Mouse (Mus musculus) liver, embryonic 11.5 days (tissue): ENCODE results near the gene Prex1. TPM values are rescaled to one million over a fixed set of nuclear protein-coding genes. Genes with fewer than 3 reads are reported as not detected.
"Not testable (repeated sequence)": the region's sequence is repeated elsewhere in the genome, so short reads cannot be mapped to it uniquely, and the experiment has no call there.

Source experiments
- ATAC-seq: fragments of 200-750 bp; cut with Nextera tagmentation; replicated peaks from 2 replicates; pipeline ENCODE4 v1.8.0; 2017; ENCODE audit warnings: moderate number of reproducible peaks, mild to moderate bottlenecking, moderate TSS enrichment, moderate library complexity; ENCODE audit not compliant: low FRiP score
- DNase-seq: peaks from one replicate; pipeline ENCODE4 v3.0.0-alpha.2; 2017; ENCODE audit warnings: low spot score
- H3K27ac ChIP-seq: fragments of 300-500 bp; sonication (generic); 2 replicates; pipeline ENCODE4 v1.5.1; 2014; ENCODE audit warnings: mild to moderate bottlenecking, low read depth, low read length, control low read depth
- H3K27me3 ChIP-seq: fragments of 300-500 bp; sonication (generic); replicated peaks from 2 replicates; pipeline ENCODE4 v1.6.1; 2014; ENCODE audit warnings: low read length, mixed read lengths; ENCODE audit not compliant: control insufficient read depth, insufficient read depth
- H3K36me3 ChIP-seq: fragments of 300-500 bp; sonication (generic); 2 replicates; pipeline ENCODE4 v1.6.1; 2014; ENCODE audit warnings: mild to moderate bottlenecking, low read length, moderate library complexity, mixed read lengths; ENCODE audit not compliant: control insufficient read depth, insufficient read depth
- H3K4me1 ChIP-seq: fragments of 300-500 bp; sonication (generic); replicated peaks from 2 replicates; pipeline ENCODE4 v1.6.1; 2014; ENCODE audit warnings: low read length, mixed read lengths; ENCODE audit not compliant: control insufficient read depth, insufficient read depth
- H3K4me2 ChIP-seq: fragments of 300-500 bp; sonication (generic); 2 replicates; pipeline ENCODE4 v1.6.1; 2014; ENCODE audit warnings: mild to moderate bottlenecking, control low read depth, moderate library complexity
- H3K4me3 ChIP-seq: fragments of 300-500 bp; sonication (generic); 2 replicates; pipeline ENCODE4 v1.5.1; 2014; ENCODE audit warnings: low read depth, low read length, control low read depth
- H3K9ac ChIP-seq: fragments of 300-500 bp; sonication (generic); 2 replicates; pipeline ENCODE4 v1.6.1; 2014; ENCODE audit warnings: low read depth, low read length, control low read depth
- H3K9me3 ChIP-seq: fragments of 300-500 bp; sonication (generic); 2 replicates; pipeline ENCODE4 v1.6.1; 2016; ENCODE audit warnings: low read length, inconsistent platforms, mixed read lengths; ENCODE audit not compliant: control insufficient read depth
- WGBS: fragments of 180-500 bp; shearing (Covaris S2); extraction: QIAGEN DNeasy Blood & Tissue Kit; methylation state at CpG from one replicate; pipeline ENCODE4 v1.1.7; 2014; 5-methylcytosine and 5-hydroxymethylcytosine counted together
- polyA plus RNA-seq: library from polyadenylated mRNA; unstranded; fragments of >200 nt; fragmentation: Nextera tagmentation; extraction: Ambion mirVana; gene quantifications from 2 replicates; pipeline ENCODE4 v1.2.1, GENCODE M21; 2014

The Prex1 gene
- polyA plus RNA-seq, 1 experiment from 2014 or later = 16.1 TPM

DNA sequence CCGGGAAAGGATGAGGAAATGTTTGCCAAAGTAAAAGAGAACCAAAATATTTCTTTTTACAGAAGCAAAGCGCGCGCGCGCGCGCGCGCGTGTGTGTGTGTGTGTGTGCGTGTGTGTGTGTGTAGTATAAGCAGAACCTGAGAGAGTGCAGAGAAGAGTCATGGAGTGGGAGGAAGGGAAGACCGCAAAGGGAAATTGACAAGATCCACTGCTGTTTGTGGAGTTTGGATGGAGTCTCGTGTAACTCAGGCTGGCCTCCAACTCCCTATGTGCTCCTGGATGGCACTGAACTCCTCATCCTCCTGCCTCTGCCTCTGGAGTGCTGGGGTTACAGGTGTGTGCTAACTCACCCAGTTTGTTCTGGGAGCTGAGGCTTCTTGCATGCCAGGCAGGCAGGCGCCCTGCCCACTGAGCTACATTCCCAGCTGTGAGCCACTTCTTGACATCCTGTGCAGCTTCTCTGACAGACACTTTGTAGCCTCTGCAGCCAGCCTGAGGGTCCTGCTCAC, 191.0 kb downstream of the Prex1 start:
- no peak for ATAC-seq
- Histone ChIP-seq H3K27me3 (no peaks in the 10 kb centered on the region), H3K4me3 (no peak overlapping the region), H3K4me2 (no peak overlapping the region), H3K4me1 (no peaks in the 10 kb centered on the region), H3K36me3 (no peaks in the 10 kb centered on the region), H3K9ac (no peak overlapping the region), H3K9me3 (no peaks in the 10 kb centered on the region), H3K27ac (peak overlapping the region; percentile 34; the same call in 1 of the 2 replicates)
- no peak for DNase-seq
- WGBS = 83% methylated on average over 15 of the region's 15 CpGs

DNA sequence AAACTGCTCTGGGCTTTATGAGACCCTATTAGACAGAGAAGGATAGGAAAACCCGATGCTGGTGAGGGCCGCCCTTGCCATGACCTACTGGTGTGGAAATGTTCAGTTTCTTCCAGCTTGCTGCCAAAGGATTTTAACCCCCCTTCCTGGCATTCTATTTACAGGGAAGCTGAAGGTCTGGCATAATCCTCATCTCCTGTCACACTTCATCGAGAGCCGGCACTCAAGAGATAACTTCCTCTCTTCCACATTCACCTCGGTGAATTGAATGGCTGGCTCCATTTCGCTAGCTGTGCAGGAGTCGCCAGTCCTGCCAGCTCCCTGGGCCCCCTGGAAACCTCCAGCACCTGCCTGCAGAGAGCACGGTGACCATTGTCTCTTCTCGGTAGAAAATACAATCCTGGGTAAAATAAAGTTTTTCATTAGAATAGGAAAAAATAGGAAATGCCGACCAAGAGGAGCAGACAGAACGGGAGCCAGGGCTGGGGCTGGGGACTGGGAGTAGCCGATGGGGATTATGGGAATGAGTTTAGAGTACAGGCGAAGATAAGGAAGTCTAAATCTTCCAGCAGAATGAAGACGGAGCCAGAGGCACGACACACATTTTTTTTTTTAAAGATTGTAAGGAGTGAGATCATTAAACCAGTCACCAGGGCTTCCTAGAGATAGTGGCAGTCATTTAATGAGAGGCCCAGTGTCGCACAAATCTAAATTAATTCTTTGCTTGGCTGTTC, 191.6 kb downstream of the Prex1 start:
- DNase-seq = no peak
- Histone ChIP-seq H3K27me3 (no peaks in the 10 kb centered on the region), H3K9me3 (no peaks in the 10 kb centered on the region), H3K9ac (no peak overlapping the region), H3K4me1 (no peaks in the 10 kb centered on the region; the same call in 1 of the 2 replicates), H3K36me3 (no peaks in the 10 kb centered on the region), H3K4me2 (no peak overlapping the region), H3K27ac (no peak overlapping the region), H3K4me3 (no peak overlapping the region)
- ATAC-seq = no peak
- 47% methylated on average over 16 of the region's 16 CpGs for WGBS

DNA sequence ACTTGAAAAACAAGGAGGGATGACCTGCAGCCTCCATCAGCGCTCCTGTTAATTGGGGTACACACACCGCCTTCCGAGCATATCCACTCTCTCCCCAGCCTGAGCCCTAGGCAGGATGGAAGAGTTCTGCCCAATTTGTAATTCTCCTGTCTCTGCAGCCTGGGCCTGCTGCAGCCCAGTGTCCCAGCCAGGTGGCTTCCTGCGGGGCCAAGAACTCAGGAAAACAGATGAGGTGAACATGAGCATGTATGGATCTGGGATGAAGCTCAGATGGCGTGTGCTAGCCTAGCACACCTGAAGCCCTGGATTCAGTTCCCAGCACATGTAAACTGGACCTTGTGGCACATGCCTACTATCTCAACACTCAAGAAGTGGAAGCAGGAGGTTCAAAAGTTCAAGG, 192.2 kb downstream of the Prex1 start:
- no peak overlapping the region for H3K4me3 ChIP-seq
- no peak overlapping the region for H3K9ac ChIP-seq
- H3K36me3 ChIP-seq = no peaks in the 10 kb centered on the region
- H3K4me2 ChIP-seq = no peak overlapping the region
- no peak for ATAC-seq
- no peaks in the 10 kb centered on the region; the same call in 1 of the 2 replicates for H3K4me1 ChIP-seq
- no peaks in the 10 kb centered on the region for H3K9me3 ChIP-seq
- WGBS = 86% methylated on average over 5 of the region's 5 CpGs
- DNase-seq = no peak
- H3K27me3 ChIP-seq = no peaks in the 10 kb centered on the region
- no peak overlapping the region for H3K27ac ChIP-seq

DNA sequence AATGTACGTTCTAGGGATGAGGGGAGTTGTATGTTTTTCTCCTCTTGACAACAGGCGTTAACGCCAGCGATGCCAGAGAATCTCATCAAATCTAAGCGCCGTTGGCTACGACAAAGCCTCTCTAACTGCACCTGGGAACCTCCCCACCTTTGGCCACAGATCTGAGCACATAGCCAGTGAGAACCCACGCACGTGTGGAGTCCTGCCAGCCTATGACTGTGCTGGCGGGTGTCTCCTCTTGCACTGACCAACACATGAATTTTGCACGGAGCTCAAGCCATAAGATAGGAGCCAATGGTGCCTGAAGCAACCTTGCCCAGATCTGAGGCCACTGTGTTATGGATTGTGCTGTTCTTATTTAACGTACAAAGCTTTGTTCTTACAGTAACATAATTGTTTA, 193.1 kb downstream of the Prex1 start:
- H3K9me3 ChIP-seq = no peaks in the 10 kb centered on the region
- no peak overlapping the region for H3K4me2 ChIP-seq
- H3K4me1 ChIP-seq = no peaks in the 10 kb centered on the region; the same call in 1 of the 2 replicates
- H3K9ac ChIP-seq = no peak overlapping the region
- no peaks in the 10 kb centered on the region for H3K27me3 ChIP-seq
- no peaks in the 10 kb centered on the region for H3K36me3 ChIP-seq
- ATAC-seq = no peak
- 83% methylated on average over 12 of the region's 12 CpGs for WGBS
- H3K27ac ChIP-seq = no peak overlapping the region
- H3K4me3 ChIP-seq = no peak overlapping the region
- DNase-seq = no peak

DNA sequence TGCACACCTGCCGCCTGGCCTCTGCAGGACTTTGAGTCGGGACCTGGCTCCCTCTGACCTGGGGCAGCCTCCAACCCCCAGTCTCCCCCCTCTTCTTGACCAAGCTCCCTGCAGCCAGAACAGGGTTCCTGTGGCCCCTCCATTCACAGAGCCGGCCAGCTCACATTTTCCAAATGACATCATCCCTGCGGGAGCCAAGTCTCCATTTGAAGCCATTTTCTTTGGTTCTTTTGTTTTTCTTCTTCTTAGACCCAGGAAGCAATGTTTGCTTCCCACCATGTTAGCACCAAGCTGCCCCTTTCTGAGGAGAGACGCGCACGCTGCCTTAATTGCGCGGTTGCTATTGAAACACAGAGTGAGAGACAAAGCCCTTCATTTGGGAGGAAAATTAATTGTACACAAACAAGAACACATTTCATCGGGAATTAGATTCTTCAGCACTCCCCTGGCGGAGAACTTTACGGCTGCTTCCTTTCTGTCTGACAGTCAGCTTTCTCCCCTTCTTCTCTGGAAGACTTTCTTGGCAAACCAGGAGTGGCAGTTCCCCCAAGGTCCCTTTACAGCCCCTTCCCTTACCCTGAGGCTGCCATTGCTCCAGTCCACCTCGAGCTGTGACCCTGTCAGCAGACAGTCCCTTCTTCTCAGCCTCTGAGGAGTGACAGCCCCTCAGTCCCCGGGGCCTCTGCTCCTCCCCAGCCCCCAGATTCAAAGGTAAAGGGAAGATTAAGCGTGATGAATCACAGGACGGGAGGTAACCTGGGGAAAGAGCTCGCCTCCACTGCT, 196.0 kb downstream of the Prex1 start:
- H3K36me3 ChIP-seq, H3K4me2 ChIP-seq, H3K9me3 ChIP-seq, DNase-seq, H3K4me3 ChIP-seq, H3K27ac ChIP-seq, ATAC-seq, H3K27me3 ChIP-seq, H3K4me1 ChIP-seq, H3K9ac ChIP-seq: not testable (repeated sequence)
- WGBS = 20% methylated on average over 14 of the region's 17 CpGs

DNA sequence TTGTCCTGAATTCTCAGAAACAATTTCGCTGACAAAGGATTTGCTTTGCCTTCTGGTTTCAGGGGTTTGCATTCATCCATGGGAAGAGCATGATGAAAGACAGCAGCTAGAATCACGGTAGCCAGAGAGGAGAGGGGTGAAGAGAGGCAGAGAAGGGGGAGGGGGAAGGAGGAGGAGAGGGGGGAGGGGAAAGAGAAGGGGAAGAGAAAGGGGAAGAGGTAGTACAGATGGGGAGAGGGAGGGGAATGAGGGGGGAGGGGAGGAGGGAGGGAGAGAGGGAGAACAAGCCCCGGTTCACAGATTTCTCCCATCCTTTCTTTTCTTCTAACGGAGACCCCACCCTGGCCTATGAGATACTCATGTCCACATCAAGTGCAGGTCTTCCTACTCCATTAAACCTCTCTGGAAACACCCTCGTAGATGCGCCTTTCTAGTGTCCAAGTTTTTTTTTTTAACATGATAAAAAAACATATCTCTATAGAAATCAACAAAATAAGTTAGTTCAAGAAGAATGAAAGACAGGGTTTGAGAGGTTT, 196.7 kb downstream of the Prex1 start:
- H3K27me3 ChIP-seq = no peaks in the 10 kb centered on the region
- no peak overlapping the region for H3K9ac ChIP-seq
- H3K27ac ChIP-seq = no peak overlapping the region
- no peaks in the 10 kb centered on the region for H3K36me3 ChIP-seq
- no peak for ATAC-seq
- H3K9me3 ChIP-seq = no peaks in the 10 kb centered on the region
- no peak overlapping the region for H3K4me3 ChIP-seq
- no peaks in the 10 kb centered on the region; the same call in 1 of the 2 replicates for H3K4me1 ChIP-seq
- H3K4me2 ChIP-seq = no peak overlapping the region
- WGBS = 45% methylated on average over 6 of the region's 6 CpGs
- DNase-seq = no peak

Other genes starting within 250 kb of the Prex1 start
- 7.6 and 9.5 TPM in 2 replicates for gene Trp53rkb, start 78.7 kb upstream of the Prex1 start, polyA plus RNA-seq
- gene Arfgef2, start 91.8 kb upstream of the Prex1 start, polyA plus RNA-seq = 11.3 and 12.7 TPM in 2 replicates
- gene Cse1l, start 192.2 kb upstream of the Prex1 start, polyA plus RNA-seq = 155 and 183 TPM in 2 replicates